Mouse (Mus musculus) skeletal muscle tissue, adult 2 months (tissue): ENCODE measurements at regions not wholly inside any gene's neighbourhood (a gene's known extent, or its start where the extent isn't known, plus 50 kb on each side); places are given as distances from the start of the nearest gene placed in this dataset.

Experiments
- DNase-seq: peaks from one replicate; pipeline ENCODE4 v3.0.0-alpha.2; 2012; ENCODE audit warnings: low read depth, low spot score

DNA sequence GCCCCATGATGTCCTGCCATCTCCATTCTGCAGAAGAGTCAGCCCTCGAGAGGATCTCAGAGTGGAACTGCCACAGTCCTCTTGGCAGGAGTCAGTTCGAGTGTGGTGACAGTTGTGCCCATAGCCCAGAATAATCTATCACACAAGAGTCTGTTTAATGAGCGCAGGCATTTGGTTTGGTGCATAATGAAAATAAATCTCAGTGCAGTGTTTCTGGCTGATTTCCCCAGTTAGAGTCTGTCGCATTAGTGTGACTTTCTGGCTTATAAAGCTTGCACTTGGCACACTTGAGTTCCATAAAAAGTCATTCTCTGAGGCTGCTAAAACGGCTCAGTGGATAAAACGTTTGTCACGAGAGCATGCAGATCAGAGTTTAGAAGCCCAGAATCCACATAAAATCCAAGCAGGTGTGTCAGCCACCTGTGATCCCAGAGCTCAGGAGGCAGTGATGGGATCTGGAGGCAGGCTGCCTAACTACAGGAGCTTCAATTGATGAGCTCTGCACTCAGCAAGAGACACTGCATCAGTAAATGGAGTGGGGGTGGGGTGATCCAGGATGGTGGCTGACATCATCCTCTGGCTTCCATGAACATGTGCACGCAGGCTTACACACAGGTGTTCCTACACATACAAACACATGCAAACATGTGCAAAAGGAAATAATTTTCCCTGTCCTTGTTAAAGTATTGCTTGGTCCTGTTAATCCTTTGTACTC lies 578.5 kb downstream of the Plekhb2 start:
- DNase-seq: no peak

DNA sequence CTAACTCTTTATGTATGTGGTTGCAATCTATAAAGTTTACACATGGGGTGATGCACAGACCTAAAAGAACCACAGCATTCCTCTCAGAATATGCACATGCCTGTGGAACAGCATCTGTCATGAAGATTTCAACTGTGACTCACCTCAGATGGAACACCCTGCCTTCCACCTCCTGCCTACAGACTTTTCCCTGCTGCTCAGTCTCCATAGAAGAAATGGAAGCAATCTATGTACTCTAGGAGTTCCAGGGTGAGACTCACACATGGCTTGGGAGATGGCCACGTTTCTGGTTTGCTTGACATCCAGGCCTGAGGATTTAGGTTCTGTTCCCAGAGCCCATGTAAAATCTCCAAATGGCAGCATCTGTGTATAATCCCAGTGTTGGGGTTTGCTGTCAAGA lies 579.7 kb downstream of the Plekhb2 start:
- DNase-seq: no peak

DNA sequence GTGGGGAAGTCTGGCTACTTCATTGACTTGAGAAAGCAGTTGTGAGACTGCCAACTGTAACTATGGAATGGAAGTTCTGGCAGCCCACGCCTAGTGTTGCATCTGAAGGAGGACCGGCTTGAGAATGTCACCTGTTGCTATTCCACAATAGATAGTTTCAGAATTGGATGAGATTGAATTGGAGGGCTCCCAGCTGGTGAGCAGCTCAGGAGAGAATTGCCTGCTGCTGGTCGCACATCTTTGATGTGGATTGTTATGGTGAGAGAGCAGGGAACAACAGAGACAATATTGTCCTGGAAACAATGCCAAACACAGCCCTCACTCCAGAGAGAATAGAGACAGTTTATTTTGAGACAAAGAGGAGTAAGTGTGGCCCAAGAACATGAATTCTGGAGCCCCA lies 585.9 kb downstream of the Plekhb2 start:
- no peak for DNase-seq

DNA sequence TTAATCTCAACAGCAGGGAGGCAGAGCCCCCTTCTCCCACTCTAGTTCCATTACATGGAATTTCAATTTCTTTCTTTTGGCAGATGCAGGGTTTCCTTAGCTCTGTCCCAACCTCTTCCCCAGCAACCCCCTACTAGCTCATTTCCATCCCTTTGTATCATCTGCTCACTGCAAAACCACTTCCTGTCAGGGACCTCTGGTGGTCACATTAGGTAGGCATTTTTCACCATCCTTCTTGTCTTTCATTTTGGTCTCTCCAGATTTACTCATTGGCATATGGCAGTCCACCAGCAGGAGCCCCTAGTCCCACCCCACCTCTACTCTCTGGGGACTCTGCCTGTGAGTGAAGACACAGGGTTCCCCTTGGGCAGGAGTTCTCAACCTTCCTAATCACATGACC lies 597.6 kb downstream of the Plekhb2 start:
- DNase-seq: no peak

GRCm38 (mm10) chr1:35452441-35453107 lies 602.8 kb downstream of the Plekhb2 start:
- DNase-seq: no peak

- no peak for DNase-seq
Measured at GRCm38 (mm10) chr1:35457591-35457990, 607.8 kb downstream of the Plekhb2 start.

DNA sequence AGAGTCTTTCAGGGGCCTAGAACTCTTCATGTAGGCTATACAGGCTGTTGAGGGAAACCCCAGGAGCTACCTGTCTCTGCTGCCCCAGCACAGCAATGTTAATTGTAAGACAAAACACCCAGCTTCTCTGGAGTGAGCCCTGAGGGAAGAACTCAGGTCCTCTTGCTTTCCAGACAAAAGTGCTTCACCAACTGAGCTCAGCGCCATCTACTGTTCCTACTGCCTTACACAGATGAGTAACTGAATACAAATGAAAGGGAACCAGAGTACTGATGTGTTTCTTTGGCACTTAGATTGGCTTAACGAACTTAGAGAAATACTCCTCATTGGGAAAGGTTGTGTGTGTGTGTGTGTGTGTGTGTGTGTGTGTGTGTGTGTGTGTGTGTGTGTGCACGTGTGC lies 603.1 kb upstream of the Hs6st1 start:
- DNase-seq: no peak

DNA sequence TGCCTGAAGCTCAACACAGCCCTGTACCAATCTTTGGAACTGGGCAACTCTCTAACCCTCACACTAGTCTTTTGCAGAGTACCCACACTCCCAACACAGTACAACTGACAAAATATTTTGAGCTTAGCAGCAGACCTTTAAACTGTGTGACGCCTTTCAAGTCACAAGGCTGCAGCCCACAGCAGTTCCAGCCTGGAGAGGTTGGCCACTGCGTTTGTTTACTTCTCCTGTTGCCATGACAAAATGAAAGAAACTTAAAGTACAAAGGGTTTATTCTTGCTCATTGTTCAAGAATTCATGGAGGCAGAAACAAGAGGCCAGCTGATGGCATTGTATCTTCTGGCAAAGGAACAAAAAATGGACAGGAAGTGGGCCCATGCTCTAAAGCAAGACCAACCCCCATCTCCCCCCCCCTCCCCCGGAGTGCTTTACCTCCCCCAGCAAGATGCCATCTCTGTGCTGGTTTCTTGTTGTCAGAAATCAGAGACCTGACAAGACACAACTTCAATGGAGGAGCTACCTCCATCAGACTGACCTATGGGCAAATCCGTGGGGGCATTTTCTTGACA lies 598.9 kb upstream of the Hs6st1 start:
- no peak for DNase-seq

DNA sequence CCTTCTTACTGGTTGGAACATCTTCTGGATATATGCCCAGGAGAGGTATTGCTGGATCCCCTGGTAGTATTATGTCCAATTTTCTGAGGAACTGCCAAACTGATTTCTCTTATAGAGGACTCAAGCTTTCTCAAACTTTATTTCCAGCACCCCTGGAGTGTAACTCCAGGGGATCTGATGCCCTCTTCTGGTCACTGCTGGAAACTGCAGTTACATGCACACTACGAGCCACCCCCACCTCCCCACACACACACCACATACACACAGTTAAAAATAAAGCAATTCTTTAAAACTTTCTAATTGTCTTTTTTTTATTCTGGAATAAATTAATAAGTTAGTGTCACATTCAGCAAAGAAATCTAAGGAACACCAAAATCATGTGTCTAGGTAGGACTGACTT lies 589.9 kb upstream of the Hs6st1 start:
- DNase-seq: no peak

DNA sequence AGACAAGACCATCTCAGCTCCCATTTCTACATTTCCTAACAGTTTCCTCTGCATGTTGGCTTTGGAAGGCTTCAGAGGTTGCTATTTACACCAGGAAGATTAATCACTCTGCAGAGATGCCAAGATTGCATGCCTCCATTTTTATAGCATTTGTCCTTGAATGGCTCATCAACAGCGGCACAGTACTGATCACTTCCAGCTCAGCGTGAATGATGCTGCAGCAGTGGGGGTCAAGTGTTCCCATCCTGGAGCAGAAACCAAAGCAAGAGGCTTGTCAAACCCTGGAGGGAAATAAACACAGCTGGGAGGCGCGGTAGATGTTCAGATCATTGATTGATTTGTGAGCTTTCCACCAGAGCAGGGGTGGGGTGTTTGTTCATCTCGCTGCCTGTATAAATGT lies 572.2 kb upstream of the Hs6st1 start:
- no peak for DNase-seq

GRCm38 (mm10) chr1:35522951-35523350 lies 545.2 kb upstream of the Hs6st1 start:
- no peak for DNase-seq

GRCm38 (mm10) chr1:35523790-35524362 lies 544.3 kb upstream of the Hs6st1 start:
- no peak for DNase-seq

DNA sequence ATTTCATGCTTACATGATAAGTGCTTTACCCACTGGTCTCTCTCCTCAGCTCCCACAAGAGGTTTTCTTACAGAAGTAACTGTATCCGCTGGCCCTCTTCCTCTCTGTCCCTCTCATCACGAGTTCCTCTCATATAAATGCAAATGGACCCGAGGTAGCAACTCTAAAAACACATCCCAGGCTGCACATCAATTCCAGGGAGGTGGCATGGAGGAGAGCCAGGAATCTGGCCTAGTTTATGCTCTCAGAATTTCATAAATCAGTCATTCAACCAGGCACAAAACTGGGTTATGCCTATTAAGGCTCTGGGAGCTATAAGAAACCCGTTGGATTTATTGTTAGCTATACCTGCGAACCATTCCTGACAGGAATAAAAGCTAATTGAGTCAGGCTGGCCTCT lies 543.4 kb upstream of the Hs6st1 start:
- DNase-seq: no peak

GRCm38 (mm10) chr1:35527750-35528476 lies 540.3 kb upstream of the Hs6st1 start:
- peak; percentile 14 for DNase-seq

GRCm38 (mm10) chr1:35535470-35535869 lies 532.7 kb upstream of the Hs6st1 start:
- no peak for DNase-seq

GRCm38 (mm10) chr1:35536276-35536675 lies 531.9 kb upstream of the Hs6st1 start:
- DNase-seq: no peak

GRCm38 (mm10) chr1:35548845-35549244 lies 519.4 kb upstream of the Hs6st1 start:
- DNase-seq: no peak

DNA sequence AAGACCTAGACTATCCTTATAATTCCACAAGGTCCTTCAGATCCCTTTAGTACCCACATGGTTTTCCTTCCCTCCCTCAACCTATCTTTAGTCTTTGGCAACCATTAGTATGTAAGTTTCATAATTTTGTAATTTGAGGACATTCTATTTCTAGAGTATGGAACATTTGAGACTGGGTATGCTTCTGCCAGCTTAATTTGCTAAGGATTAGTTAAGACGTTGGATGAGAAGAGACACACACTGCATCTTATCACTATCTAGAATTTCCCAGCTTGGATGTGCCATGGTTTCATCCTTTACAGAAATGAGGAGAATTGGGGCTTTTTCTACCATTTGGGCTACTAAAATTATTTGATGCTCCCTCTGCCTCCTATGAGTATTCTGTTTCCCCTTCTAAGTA lies 516.7 kb upstream of the Hs6st1 start:
- DNase-seq: peak; percentile 13

DNA sequence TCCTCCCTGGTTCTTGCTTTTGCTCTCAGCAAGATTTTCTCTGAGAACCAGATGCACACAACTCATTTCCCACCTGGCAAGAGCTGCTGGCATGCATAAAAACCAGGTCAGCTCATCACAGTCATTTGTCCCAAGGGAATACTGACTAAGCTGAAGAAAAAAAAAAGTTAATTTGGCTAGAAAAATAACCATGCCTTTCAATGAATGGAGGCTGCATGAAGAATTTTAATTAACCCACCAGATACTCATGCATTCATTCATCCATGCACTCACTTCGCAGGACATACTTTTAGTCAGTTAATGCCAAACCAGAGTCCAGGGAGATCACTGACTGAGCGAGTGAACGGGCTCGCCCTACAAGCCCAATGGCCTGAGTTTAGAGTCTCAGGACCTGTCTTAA lies 505.4 kb upstream of the Hs6st1 start:
- peak; percentile 23 for DNase-seq

DNA sequence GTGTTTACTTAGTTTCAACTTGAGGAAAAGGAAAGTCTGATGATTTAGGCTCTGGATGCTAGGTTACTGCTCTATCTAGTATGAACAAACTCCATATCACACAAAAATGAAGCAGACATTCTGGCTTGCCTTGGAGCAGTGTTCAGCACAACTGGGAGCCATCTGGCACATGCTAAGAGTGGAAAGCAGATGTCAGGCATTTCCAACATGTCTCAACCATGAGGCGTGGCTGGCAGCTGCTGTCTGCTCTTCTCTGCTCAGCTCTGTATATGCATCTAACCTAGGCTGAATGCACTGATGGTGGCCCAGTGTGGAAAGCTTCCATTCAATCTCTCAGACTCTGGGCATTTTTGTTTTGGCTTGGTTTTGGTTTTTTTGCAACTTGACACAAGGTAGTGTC lies 493.0 kb upstream of the Hs6st1 start:
- no peak for DNase-seq

GRCm38 (mm10) chr1:35579392-35579791 lies 488.8 kb upstream of the Hs6st1 start:
- DNase-seq: no peak

- DNase-seq: no peak
Measured at GRCm38 (mm10) chr1:35579992-35580391, 488.2 kb upstream of the Hs6st1 start.
